Mouse (Mus musculus) forebrain, embryonic 11.5 days (tissue): ENCODE data around the gene Gipc1. TPM values are rescaled to one million over a fixed set of nuclear protein-coding genes. Genes with fewer than 3 reads are reported as not detected.

Experiments used
- ATAC-seq: fragments of 200-750 bp; cut with Nextera tagmentation; replicated peaks from 2 replicates; pipeline ENCODE4 v1.8.0; 2017; ENCODE audit warnings: moderate TSS enrichment; ENCODE audit not compliant: low FRiP score
- DNase-seq: peaks from one replicate; pipeline ENCODE4 v3.0.0-alpha.2; 2017; ENCODE audit warnings: low spot score
- H3K27ac ChIP-seq: fragments of 300-500 bp; sonication (generic); 2 replicates; pipeline ENCODE4 v1.5.1; 2014; ENCODE audit warnings: low read depth, low read length
- H3K27me3 ChIP-seq: fragments of 300-500 bp; sonication (generic); 2 replicates; pipeline ENCODE4 v1.6.1; 2014; ENCODE audit warnings: mild to moderate bottlenecking, low read length, mixed read lengths; ENCODE audit not compliant: control insufficient read depth, insufficient read depth
- H3K36me3 ChIP-seq: fragments of 300-500 bp; sonication (generic); 2 replicates; pipeline ENCODE4 v1.6.1; 2014; ENCODE audit warnings: mild to moderate bottlenecking, low read length, moderate library complexity, mixed read lengths; ENCODE audit not compliant: control insufficient read depth, insufficient read depth
- H3K4me1 ChIP-seq: fragments of 300-500 bp; sonication (generic); replicated peaks from 2 replicates; pipeline ENCODE4 v1.6.1; 2014; ENCODE audit warnings: low read length, mixed read lengths; ENCODE audit not compliant: control insufficient read depth, insufficient read depth
- H3K4me2 ChIP-seq: fragments of 300-500 bp; sonication (generic); 2 replicates; pipeline ENCODE4 v1.6.1; 2014; ENCODE audit warnings: low read depth, mild to moderate bottlenecking, low read length, moderate library complexity, mixed read lengths; ENCODE audit not compliant: severe bottlenecking
- H3K4me3 ChIP-seq: fragments of 300-500 bp; sonication (generic); 2 replicates; pipeline ENCODE4 v1.5.1; 2014; ENCODE audit warnings: low read depth, low read length
- H3K9ac ChIP-seq: fragments of 300-500 bp; sonication (generic); 2 replicates; pipeline ENCODE4 v1.6.1; 2014; ENCODE audit warnings: low read length
- H3K9me3 ChIP-seq: fragments of 300-500 bp; sonication (generic); 2 replicates; pipeline ENCODE4 v1.6.1; 2016; ENCODE audit warnings: low read length, mixed read lengths; ENCODE audit not compliant: control insufficient read depth
- WGBS: fragments of 180-500 bp; shearing (Covaris S2); extraction: QIAGEN DNeasy Blood & Tissue Kit; methylation state at CpG from one replicate; pipeline ENCODE4 v1.1.7; 2014; 5-methylcytosine and 5-hydroxymethylcytosine counted together
- polyA plus RNA-seq: library from polyadenylated mRNA; unstranded; fragments of >200 nt; fragmentation: Nextera tagmentation; extraction: Ambion mirVana; gene quantifications from 2 replicates; pipeline ENCODE4 v1.2.1, GENCODE M21; 2014

Gipc1 gene
- polyA plus RNA-seq, 1 experiment from 2014 or later, result 217 TPM

- Histone ChIP-seq H3K4me3 (no peak overlapping the region), H3K9me3 (no peaks in the 10 kb centered on the region), H3K27me3 (no peaks in the 10 kb centered on the region), H3K4me1 (no peaks in the 10 kb centered on the region), H3K4me2 (no peak overlapping the region), H3K36me3 (no peaks in the 10 kb centered on the region), H3K27ac (no peak overlapping the region), H3K9ac (no peak overlapping the region)
- ATAC-seq, result no peak
- 86% methylated on average over 5 of the region's 5 CpGs for WGBS
- no peak for DNase-seq
Measured at GRCm38 (mm10) chr8:83680603-83681002, 28.1 kb downstream of the Gipc1 start.

- 27% methylated on average over 6 of the region's 6 CpGs for WGBS
- Histone ChIP-seq H3K27me3 (no peaks in the 10 kb centered on the region), H3K9ac (no peak overlapping the region), H3K9me3 (no peaks in the 10 kb centered on the region), H3K27ac (no peak overlapping the region), H3K36me3 (no peaks in the 10 kb centered on the region), H3K4me1 (no peaks in the 10 kb centered on the region), H3K4me2 (no peak overlapping the region), H3K4me3 (no peak overlapping the region)
- no peak for DNase-seq
- no peak for ATAC-seq
Measured at GRCm38 (mm10) chr8:83681099-83681498, 28.6 kb downstream of the Gipc1 start.

GRCm38 (mm10) chr8:83684517-83684916 lies 32.0 kb downstream of the Gipc1 start:
- ATAC-seq (no peak), DNase-seq (no peak)
- Histone ChIP-seq H3K27ac (no peak overlapping the region), H3K27me3 (no peaks in the 10 kb centered on the region), H3K9ac (no peak overlapping the region), H3K9me3 (no peaks in the 10 kb centered on the region), H3K36me3 (no peaks in the 10 kb centered on the region), H3K4me1 (no peaks in the 10 kb centered on the region), H3K4me2 (no peak overlapping the region), H3K4me3 (no peak overlapping the region)
- WGBS, result 96% methylated on average over 9 of the region's 9 CpGs

GRCm38 (mm10) chr8:83689264-83689663 lies 36.8 kb downstream of the Gipc1 start:
- ATAC-seq (no peak), DNase-seq (no peak)
- no peak overlapping the region for H3K4me3 ChIP-seq
- no peak overlapping the region for H3K9ac ChIP-seq
- no peaks in the 10 kb centered on the region for H3K4me1 ChIP-seq
- WGBS, result 91% methylated on average over 6 of the region's 6 CpGs
- no peaks in the 10 kb centered on the region; the same call in 1 of the 2 replicates for H3K36me3 ChIP-seq
- no peak overlapping the region for H3K27ac ChIP-seq
- H3K27me3 ChIP-seq, result no peaks in the 10 kb centered on the region
- no peaks in the 10 kb centered on the region for H3K9me3 ChIP-seq
- H3K4me2 ChIP-seq, result no peak overlapping the region

GRCm38 (mm10) chr8:83693609-83694236 lies 41.2 kb downstream of the Gipc1 start:
- ATAC-seq (no peak), DNase-seq (no peak)
- Histone ChIP-seq H3K4me2 (no peak overlapping the region), H3K4me1 (no peaks in the 10 kb centered on the region; the same call in 1 of the 2 replicates), H3K4me3 (no peak overlapping the region), H3K27ac (no peak overlapping the region), H3K9ac (no peak overlapping the region), H3K9me3 (no peaks in the 10 kb centered on the region), H3K36me3 (no peaks in the 10 kb centered on the region; the same call in 1 of the 2 replicates), H3K27me3 (no peaks in the 10 kb centered on the region)
- WGBS, result 84% methylated on average over 10 of the region's 10 CpGs

- H3K4me2 ChIP-seq, result no peak overlapping the region
- DNase-seq (no peak), ATAC-seq (no peak)
- H3K36me3 ChIP-seq, result no peaks in the 10 kb centered on the region; the same call in 1 of the 2 replicates
- H3K9ac ChIP-seq, result no peak overlapping the region
- H3K4me1 ChIP-seq, result peaks cover 1% of the 10 kb centered on the region; the same call in 1 of the 2 replicates
- H3K27me3 ChIP-seq, result no peaks in the 10 kb centered on the region
- WGBS, result 88% methylated on average over 11 of the region's 11 CpGs
- no peak overlapping the region for H3K4me3 ChIP-seq
- no peak overlapping the region for H3K27ac ChIP-seq
- H3K9me3 ChIP-seq, result no peaks in the 10 kb centered on the region
Measured at GRCm38 (mm10) chr8:83694369-83695160, 42.1 kb downstream of the Gipc1 start.

GRCm38 (mm10) chr8:83695351-83696106 lies 43.1 kb downstream of the Gipc1 start:
- 92% methylated on average over 12 of the region's 17 CpGs for WGBS
- Histone ChIP-seq H3K27me3 (no peaks in the 10 kb centered on the region), H3K4me3 (no peak overlapping the region), H3K4me2 (no peak overlapping the region), H3K27ac (no peak overlapping the region), H3K9me3 (no peaks in the 10 kb centered on the region), H3K9ac (no peak overlapping the region), H3K4me1 (peaks cover 1% of the 10 kb centered on the region; the same call in 1 of the 2 replicates), H3K36me3 (no peaks in the 10 kb centered on the region; the same call in 1 of the 2 replicates)
- ATAC-seq, result no peak
- no peak for DNase-seq

GRCm38 (mm10) chr8:83697374-83698220 lies 45.1 kb downstream of the Gipc1 start:
- Histone ChIP-seq H3K36me3 (no peaks in the 10 kb centered on the region), H3K9me3 (no peaks in the 10 kb centered on the region), H3K27ac (no peak overlapping the region), H3K4me1 (peaks cover 1% of the 10 kb centered on the region; the same call in 1 of the 2 replicates), H3K9ac (peak overlapping the region; percentile 93; the same call in 1 of the 2 replicates), H3K4me2 (peak overlapping the region; percentile 95), H3K4me3 (peak overlapping the region; percentile 92), H3K27me3 (no peaks in the 10 kb centered on the region)
- no peak for DNase-seq
- no peak for ATAC-seq
- 62% methylated on average over 19 of the region's 19 CpGs for WGBS
